Mouse (Mus musculus) liver, embryonic 18 days (tissue): Measurements from ENCODE around the gene Klra8. TPM values are rescaled to one million over a fixed set of nuclear protein-coding genes. Genes with fewer than 3 reads are reported as not detected.

ENCODE experiments used
- polyA plus RNA-seq: library from polyadenylated mRNA; depleted of rRNA; stranded (reverse); fragments of >200 nt; gene quantifications from 2 replicates; pipeline ENCODE4 v1.2.3, GENCODE M21; 2012; rRNA removed

Klra8 gene
- polyA plus RNA-seq = not detected in 2 replicates

DNA sequence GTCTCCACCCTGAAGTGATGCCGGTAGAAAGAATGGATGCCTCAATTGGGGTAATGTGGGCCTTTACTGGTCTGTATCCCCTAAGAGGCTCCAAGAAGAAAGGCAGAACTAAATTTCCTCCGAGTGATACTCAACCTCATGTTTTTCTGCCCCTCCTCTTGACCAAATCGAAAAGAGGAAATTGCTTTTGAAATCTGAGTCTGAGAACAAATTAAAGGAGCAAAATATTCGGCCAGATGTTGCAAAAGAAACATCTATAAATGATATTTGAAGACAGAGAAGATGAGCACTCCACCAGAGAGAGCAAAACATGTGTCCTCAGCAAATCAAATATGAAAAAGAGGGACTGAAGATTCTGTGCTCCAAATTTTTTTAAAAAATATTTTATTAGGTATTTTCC lies at the start of gene Klra8:
Gene Klra8, minus strand, starts transcription at position 101 of the 400 bp plus-strand sequence.

DNA sequence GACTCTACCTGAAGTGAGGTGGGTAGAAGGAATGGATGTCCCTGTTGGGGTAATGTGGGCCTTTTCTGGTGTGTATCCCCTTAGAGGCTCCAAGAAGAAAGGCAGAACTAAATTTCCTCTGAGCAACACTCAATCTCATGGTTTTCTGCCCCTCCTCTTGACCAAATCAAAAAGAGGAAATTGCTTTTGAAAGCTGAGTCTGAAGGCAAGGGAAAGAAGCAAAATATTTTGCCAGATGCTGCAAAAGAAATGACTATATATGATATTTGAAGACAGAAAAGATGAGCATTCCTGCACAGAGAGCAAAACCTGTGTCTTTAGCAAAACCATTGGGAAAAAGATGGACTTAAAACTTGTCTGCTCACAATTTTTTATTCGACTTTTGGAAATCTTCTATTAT lies 62.5 kb downstream of the Klra8 start, which contains the start of gene Klra4:
Gene Klra4, minus strand, starts transcription at position 101 of the 400 bp plus-strand sequence.

Other genes with a start within 250 kb of the Klra8 start
- gene Klra5, start 212.2 kb downstream of the Klra8 start, polyA plus RNA-seq = 0.23 and 0.59 TPM in 2 replicates
- not detected in 2 replicates for gene Klra6, start 102.9 kb downstream of the Klra8 start, polyA plus RNA-seq
- gene Klra4, start 62.6 kb downstream of the Klra8 start, polyA plus RNA-seq = not detected in 2 replicates
- gene Klra9, start 63.2 kb upstream of the Klra8 start, polyA plus RNA-seq = not detected in 2 replicates
- gene Klra7, start 103.4 kb upstream of the Klra8 start, polyA plus RNA-seq = not detected in 2 replicates
- not detected in 2 replicates for gene Klra10, start 152.0 kb upstream of the Klra8 start, polyA plus RNA-seq
- gene Klra3, start 207.7 kb upstream of the Klra8 start, polyA plus RNA-seq = not detected in 2 replicates